Mouse (Mus musculus): ENCODE measurements around the gene Kcnh4.

- TF ChIP-seq POLR2A (IDR thresholded peaks at IDR 0.05; ENCODE audit: extremely low read depth, insufficient read depth, low read length) (no peak), CTCF (IDR thresholded peaks at IDR 0.05; ENCODE audit: extremely low read depth, insufficient read depth, low read length) (no peak)
These were observed 23.0 kb downstream of the Kcnh4 start for GRCm38 (mm10) chr11:100736746-100737080.

All from cortical plate, adult 2 months (tissue).